16 mouse cellular contexts compared by ENCODE assay signal in the genomic region with DNA sequence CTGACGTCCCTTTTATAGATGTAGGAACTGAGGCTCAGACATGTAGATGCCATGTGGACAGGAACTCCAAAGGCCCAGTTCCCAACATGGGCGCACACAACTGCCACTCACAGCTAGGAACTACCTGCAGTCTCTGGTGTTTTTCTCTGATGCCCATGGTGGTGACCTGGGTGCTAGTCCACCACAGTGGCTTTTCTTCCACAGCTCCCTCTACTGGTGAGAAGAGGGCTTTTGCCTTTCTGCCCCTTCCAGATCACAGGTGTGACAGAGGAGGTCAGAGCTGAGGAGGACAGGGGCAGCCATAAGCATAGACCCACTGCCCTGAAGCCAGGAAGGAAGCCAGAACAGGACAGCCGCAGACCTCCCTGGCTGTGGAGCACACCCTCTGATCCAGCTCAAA. TPM values are rescaled to one million over a fixed set of nuclear protein-coding genes. Genes with fewer than 3 reads are reported as not detected.
DNase-seq lines count a peak whose midpoint lies in the region; ATAC-seq and TF ChIP-seq lines count a peak whose summit lies in the region.
"Had no signal": no experiment of that assay in that cellular context is flagged by ENCODE, and none has a peak within 500 bp of the region (broad histone marks: within the 10 kb centered on the region; RNA-seq: fewer than 3 reads in every experiment).

No protein-coding gene starts in this region.

- peak; percentile 47 for TF ChIP-seq CTCF in kidney, adult 2 months (conservative IDR thresholded peaks at IDR 0.05; ENCODE audit: insufficient read depth, insufficient read length, low read depth, low read length)
- peak; percentile 33; the same call in 1 of the 2 replicates for TF ChIP-seq CTCF in testis, adult 2 months (IDR thresholded peaks at IDR 0.05; ENCODE audit: control insufficient read depth, insufficient read depth, insufficient replicate concordance, low read depth, low read length)
- peak; percentile 77 for TF ChIP-seq CTCF in bone marrow macrophage, adult 2 months (IDR thresholded peaks at IDR 0.05; ENCODE audit: low read depth, low read length)

- no peaks in the 10 kb centered on the region for H3K27me3 ChIP-seq in kidney, adult 2 months (replicated peaks; ENCODE audit: control insufficient read depth, insufficient read depth, low read length)
- no peaks in the 10 kb centered on the region for H3K27me3 ChIP-seq in testis, adult 2 months (ENCODE audit: control insufficient read depth, insufficient read depth, low read length)
- H3K27me3 ChIP-seq in splenic B cell, adult 2 months (ENCODE audit: control insufficient read depth, insufficient read depth, low read length, poor library complexity, severe bottlenecking) = no peaks in the 10 kb centered on the region
- H3K27me3 ChIP-seq: lung, embryonic 15.5 days had no signal

- TF ChIP-seq POLR2A in kidney, adult 2 months (IDR thresholded peaks at IDR 0.05; ENCODE audit: low read depth, low read length) = no peak
- TF ChIP-seq POLR2A in testis, adult 2 months (IDR thresholded peaks at IDR 0.05; ENCODE audit: control insufficient read depth, low read depth, low read length) = no peak
- TF ChIP-seq POLR2A in bone marrow macrophage, adult 2 months (IDR thresholded peaks at IDR 0.05; ENCODE audit: borderline replicate concordance, low read depth, low read length) = no peak

- H3K4me3 ChIP-seq in kidney, adult 2 months (ENCODE audit: insufficient read depth, low read depth, low read length) = no peak overlapping the region
- no peak overlapping the region for H3K4me3 ChIP-seq in testis, adult 2 months (ENCODE audit: control insufficient read depth, low read depth, low read length)
- H3K4me3 ChIP-seq in bone marrow macrophage, adult 2 months (ENCODE audit: insufficient read depth, low read length) = no peak overlapping the region
- H3K4me3 ChIP-seq: heart, embryonic 10.5 days; lung, embryonic 15.5 days had no signal

- ATAC-seq in erythroid progenitor cell, adult 5-6 weeks (replicated peaks; ENCODE audit: low FRiP score, poor library complexity, severe bottlenecking) = no peak
- ATAC-seq: forebrain, embryonic 16.5 days; hindbrain, embryonic 16.5 days had no signal

- no peaks in the 10 kb centered on the region for H3K4me1 ChIP-seq in kidney, adult 2 months (ENCODE audit: control insufficient read depth, insufficient read depth, low read length)
- H3K4me1 ChIP-seq in testis, adult 2 months (ENCODE audit: control insufficient read depth, insufficient read depth, low read length) = no peaks in the 10 kb centered on the region
- no peaks in the 10 kb centered on the region for H3K4me1 ChIP-seq in bone marrow macrophage, adult 2 months (ENCODE audit: control insufficient read depth, insufficient read depth, low read length)
- H3K4me1 ChIP-seq: heart, embryonic 10.5 days; lung, embryonic 15.5 days had no signal

- DNase-seq in kidney, adult 2 months = no peak
- DNase-seq in kidney, adult 8-10 months = no peak
- DNase-seq in testis, postnatal 14 days (ENCODE audit: low spot score) = no peak
- DNase-seq in splenic B cell, adult 2 months (ENCODE audit: low read depth, low spot score) = peak; percentile 40
- DNase-seq in layer of hippocampus, postnatal 14 days (ENCODE audit: low spot score in 2 of 2) = no peak
- DNase-seq: adrenal gland, adult 2 months; cerebellum, adult 18-20 months; kidney, postnatal 25 days; thymus, postnatal 36 days had no signal

- 76% methylated on average over 3 of the region's 3 CpGs for WGBS in kidney, adult 2 months

- no peak overlapping the region for H3K27ac ChIP-seq in kidney, adult 2 months (ENCODE audit: insufficient read depth, low read depth, low read length)
- H3K27ac ChIP-seq in testis, adult 2 months (ENCODE audit: control insufficient read depth, insufficient read depth, low read depth, low read length) = no peak overlapping the region
- no peak overlapping the region for H3K27ac ChIP-seq in bone marrow macrophage, adult 2 months (ENCODE audit: insufficient read depth, low read depth, low read length)
- H3K27ac ChIP-seq: heart, embryonic 10.5 days; lung, embryonic 15.5 days had no signal

- H3K36me3 ChIP-seq in kidney, adult 2 months (ENCODE audit: control insufficient read depth, insufficient read depth, low read length) = no peaks in the 10 kb centered on the region
- H3K36me3 ChIP-seq in testis, adult 2 months (ENCODE audit: control insufficient read depth, insufficient read depth, low read length) = no peaks in the 10 kb centered on the region
- no peaks in the 10 kb centered on the region for H3K36me3 ChIP-seq in splenic B cell, adult 2 months (ENCODE audit: control insufficient read depth, insufficient read depth, low read length, poor library complexity, severe bottlenecking)
- H3K36me3 ChIP-seq: heart, embryonic 10.5 days; lung, embryonic 15.5 days had no signal

RNA-seq across cellular contexts. Expression of a gene that starts 43.3 kb away (rescaled TPM):
- polyA plus RNA-seq in kidney, adult 2 months (2012; rRNA removed) = 85.8 and 91.3 TPM in 2 replicates
- 30.7 and 33.3 TPM in 2 replicates for polyA plus RNA-seq in testis, adult 2 months (2012; rRNA removed)
- polyA plus RNA-seq in bone marrow macrophage, adult 2 months (2012; ENCODE audit: insufficient read depth, insufficient read length, missing spikeins) = 0.92 and 0.97 TPM in 2 replicates
- 1.3 and 4.3 TPM in 2 replicates for total RNA-seq in erythroid progenitor cell, adult 5-6 weeks (2015; ENCODE audit: low replicate concordance)
- 4.1 and 6.9 TPM in 2 replicates for total RNA-seq in erythroid progenitor cell, adult 5-6 weeks (2017; ENCODE audit: low replicate concordance)
- 100 to 1,000 TPM; 174 to 178 TPM for total RNA-seq in layer of hippocampus, postnatal 14 days (2021)

Comparison
In these comparisons a context has a peak if more than half of its experiments do, and no peak if none do; other contexts are left out.
1. RNA of a gene that starts 43.3 kb away (polyA plus RNA-seq): 85.8 to 91.3 TPM in kidney, adult 2 months and 30.7 to 33.3 TPM in testis, adult 2 months; 0.92 to 0.97 TPM in bone marrow macrophage, adult 2 months; every median in the first group is over 10 times any median in the second.
2. Peak in every context shown above with its lines, with median percentiles within 50 percentile points of each other: CTCF ChIP-seq.